Mouse (Mus musculus): Measurements from ENCODE around the gene 2010111I01Rik.

2010111I01Rik gene

DNA sequence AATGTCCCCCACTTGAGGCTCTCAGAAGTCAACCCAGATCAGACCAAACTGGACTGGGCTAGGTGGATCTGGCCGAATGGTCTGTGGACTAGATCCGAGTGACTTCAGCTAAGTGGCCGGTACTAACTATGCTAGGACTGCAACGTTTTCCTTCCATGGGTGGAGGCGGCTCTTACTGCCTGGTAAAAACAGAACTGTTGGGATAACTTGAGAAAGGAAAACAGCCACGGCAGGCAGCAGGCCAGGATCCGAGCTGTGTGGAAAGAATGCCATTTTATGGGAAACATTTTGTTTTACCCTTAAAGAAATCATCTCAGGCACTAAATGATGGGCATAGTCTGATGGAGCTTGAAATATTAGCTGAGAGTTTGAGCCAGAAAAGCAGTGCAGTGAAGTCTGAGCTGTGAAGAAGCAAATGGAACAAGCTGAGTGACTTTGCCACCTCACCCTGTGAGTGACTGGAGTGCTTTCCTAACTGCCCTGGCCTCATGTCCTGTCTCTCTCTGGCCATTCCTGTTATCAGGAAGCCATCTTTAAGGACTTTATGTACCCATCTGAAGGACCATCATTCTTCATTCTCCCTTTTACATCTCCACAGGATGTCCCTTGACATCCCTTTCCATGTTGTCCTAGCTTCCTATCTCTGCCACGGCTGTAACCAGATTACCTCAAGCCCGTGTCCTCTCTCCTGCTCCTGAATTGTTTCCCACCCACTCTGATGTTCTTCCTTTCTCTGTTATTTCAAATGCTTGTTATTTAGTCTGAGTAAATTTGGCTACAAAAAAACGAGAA is 277.9 kb downstream of the 2010111I01Rik start:
- DNase-seq (ENCODE audit: low read depth, low spot score), result no peak

GRCm38 (mm10) chr13:63243586-63243985 is 278.9 kb downstream of the 2010111I01Rik start:
- no peak for DNase-seq (ENCODE audit: low read depth, low spot score)

GRCm38 (mm10) chr13:63244425-63244824 is 279.7 kb downstream of the 2010111I01Rik start:
- no peak for DNase-seq (ENCODE audit: low read depth, low spot score)

- DNase-seq (ENCODE audit: low read depth, low spot score), result no peak
Measured at GRCm38 (mm10) chr13:63245218-63245617, 280.5 kb downstream of the 2010111I01Rik start.

- no peak for DNase-seq (ENCODE audit: low read depth, low spot score)
Measured at GRCm38 (mm10) chr13:63245812-63246211, 281.1 kb downstream of the 2010111I01Rik start.

DNA sequence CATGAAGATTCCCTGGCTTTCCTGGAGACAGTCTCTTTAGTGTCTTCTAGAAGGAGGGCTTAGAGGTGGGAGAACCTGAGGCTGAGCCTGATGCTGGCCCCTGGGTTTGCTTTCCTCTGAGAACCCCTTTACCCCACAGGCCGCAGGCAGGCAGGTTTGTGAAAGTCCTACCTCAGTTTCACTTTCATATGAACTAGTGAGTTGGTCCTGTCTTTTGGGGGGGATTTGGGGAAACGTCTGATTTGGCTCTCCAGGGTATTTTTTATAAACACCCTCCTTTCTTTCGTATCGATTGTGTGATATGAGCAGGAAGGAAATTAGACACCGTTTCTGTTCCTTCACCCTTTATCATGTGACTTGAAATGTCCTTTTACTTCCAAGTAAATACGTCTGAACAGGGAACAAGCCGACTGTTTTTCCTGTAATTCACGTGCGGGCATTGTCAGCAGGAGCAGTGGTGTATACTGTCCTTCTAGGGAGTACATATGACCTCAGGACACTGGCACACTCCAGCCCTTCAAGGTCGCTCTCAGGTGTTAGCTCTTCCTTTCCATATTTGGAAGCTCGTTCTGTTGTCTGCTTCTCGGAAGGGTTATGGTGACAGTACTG is 281.7 kb downstream of the 2010111I01Rik start:
- DNase-seq (ENCODE audit: low read depth, low spot score), result no peak

DNA sequence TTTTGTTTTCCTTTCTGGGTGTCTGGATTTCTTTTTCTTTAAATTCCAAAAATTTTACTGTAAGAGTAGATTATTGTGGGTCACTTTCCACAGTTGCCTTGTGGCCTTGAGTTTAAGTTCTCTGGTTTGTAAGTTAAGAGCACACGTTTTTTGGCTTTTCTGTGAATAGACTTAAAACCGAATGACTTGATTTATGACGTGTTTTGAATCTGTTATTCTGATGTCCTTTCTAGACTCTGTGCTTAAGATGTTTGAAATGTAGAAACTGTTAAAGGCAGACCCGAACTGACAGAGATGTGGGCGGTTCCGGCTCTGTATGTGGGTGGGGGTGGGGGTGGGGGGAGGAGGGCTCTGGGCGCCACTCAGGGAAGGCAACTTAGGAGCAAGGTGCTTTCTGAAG is 282.3 kb downstream of the 2010111I01Rik start:
- no peak for DNase-seq (ENCODE audit: low read depth, low spot score)

DNA sequence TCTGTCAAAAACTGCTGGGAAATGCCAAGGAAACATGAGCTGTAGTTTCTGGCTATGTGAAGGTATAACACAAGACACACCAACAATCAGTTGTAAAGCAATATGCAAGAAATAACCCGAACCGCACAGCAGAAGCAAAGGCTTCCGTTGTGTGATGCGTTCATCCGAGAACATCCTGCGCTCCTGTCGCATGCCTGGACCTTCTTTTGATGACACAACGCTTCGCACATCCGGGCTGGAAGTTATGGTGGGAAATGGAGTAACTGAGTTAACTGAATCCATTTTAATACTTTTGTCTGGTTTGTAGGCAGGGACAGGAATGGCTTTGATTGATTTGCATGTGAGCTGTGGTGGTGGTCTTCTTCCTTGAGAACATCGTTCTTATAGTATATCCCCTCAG is 282.9 kb downstream of the 2010111I01Rik start:
- DNase-seq (ENCODE audit: low read depth, low spot score), result no peak

DNA sequence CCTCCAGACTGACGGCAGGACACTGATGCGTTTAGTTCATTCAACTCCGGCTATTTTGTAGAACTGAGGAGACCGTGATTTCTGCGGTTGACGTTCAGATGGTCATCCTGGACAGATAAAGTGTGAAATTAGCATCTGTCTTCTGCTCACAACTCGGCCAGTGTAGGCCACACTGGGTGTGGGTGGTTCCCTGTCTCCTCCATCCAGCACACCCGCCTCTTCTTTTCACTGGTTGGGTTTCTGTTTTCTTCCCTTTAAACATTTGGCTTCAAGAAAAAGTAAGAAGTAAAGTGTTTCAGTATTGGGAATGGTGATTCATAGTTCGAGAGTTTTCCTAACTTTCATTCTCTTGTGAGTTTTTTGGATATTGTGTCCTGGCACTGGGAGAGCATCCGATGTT is 283.6 kb downstream of the 2010111I01Rik start:
- DNase-seq (ENCODE audit: low read depth, low spot score), result no peak

- no peak for DNase-seq (ENCODE audit: low read depth, low spot score)
Measured at GRCm38 (mm10) chr13:63249171-63249570, 284.5 kb downstream of the 2010111I01Rik start.

DNA sequence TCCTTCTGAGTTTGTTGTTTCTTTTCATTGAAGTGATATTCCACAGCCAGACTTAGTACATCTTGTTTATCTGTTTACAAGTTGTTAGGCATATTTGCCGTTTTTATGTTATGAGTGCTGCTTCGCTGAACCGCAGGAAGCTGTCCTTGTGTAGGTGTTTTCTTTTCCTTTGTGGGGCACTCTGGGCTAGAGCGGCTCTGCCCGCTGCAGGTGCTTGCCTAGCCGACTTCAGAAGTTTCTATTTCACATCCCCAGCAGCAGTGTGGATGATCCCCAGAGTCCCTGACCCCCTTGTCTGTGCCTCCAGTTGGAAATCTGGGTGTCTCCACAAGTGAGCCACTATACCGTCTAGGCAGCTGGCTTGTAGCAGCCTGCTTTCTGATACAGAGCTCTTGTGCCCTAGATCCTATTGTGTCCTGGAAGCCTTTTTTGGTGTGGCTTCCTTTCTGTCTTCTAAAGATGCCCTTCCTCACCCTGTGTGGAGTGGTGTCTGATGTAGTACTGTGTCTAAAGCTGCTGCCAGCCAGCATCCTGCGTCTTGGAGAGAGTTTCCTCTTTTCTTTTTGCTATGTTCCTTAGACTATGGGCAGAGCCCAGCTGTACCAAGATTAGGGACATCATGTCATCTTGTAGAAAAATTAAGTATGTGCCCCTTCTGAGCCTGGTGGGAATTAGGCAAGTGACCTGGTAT is 285.2 kb downstream of the 2010111I01Rik start:
- no peak for DNase-seq (ENCODE audit: low read depth, low spot score)

DNA sequence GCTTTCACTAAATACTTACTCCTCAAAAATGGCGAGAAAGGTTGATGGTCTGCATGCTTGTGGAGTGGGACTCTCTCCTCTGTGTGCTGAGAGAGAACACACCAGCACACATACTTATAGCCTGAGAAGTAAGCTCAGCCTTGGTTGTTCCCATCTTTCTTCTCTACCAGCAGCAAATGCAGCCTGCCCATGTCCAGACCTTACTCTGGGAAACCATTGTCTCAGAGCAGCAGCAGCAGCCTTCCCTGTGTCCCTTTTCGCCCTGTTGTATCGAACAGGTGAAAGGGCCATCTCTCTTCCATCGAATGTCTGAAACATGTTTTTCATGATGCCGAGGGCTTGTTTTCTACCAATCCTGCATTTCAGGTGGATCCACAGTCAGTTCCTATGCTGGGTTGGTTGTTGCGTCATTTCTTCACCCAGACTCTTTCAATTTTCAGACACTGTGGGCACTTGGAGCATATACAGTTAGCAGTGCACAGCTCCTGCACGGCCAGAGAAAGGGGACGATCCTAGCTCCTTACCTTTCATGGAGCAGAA is 285.8 kb downstream of the 2010111I01Rik start:
- no peak for DNase-seq (ENCODE audit: low read depth, low spot score)

- no peak for DNase-seq (ENCODE audit: low read depth, low spot score)
Measured at GRCm38 (mm10) chr13:63251118-63251889, 286.6 kb downstream of the 2010111I01Rik start.

DNA sequence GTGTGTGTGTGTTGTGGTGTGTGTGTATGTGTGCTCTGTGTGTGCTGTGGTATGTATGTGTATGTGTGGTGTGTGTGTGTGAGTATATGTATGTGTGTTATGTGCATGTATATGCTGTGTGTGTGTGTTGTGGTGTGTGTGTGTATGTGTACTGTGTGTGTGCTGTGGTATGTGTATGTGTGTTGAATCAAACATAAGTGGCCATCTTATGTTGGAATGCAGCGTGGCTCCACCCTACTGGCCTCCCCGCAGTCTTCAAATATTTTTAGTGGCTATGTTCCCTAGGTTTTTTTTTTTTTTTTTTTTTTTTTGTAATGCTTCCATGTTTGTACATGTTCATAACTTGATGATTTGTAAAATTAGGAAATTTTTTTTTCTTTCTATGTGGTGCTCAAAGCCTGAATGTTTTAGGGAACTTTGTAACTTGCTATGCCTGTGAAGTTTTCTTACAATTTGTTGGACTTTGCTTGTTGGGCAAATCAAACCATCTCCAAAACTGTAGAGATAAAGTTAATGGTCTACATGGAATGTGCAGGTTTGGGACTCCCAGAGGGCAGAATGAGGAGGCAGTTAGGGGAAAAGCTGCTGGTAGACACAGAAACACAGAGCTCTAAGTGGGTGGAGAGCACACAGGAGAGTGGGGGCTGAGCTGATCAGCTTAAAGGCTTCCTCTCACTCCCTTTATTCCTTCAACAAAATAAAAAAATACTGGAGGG is 287.8 kb downstream of the 2010111I01Rik start:
- DNase-seq (ENCODE audit: low read depth, low spot score), result no peak

- no peak for DNase-seq (ENCODE audit: low read depth, low spot score)
Measured at GRCm38 (mm10) chr13:63253147-63253546, 288.5 kb downstream of the 2010111I01Rik start.

DNA sequence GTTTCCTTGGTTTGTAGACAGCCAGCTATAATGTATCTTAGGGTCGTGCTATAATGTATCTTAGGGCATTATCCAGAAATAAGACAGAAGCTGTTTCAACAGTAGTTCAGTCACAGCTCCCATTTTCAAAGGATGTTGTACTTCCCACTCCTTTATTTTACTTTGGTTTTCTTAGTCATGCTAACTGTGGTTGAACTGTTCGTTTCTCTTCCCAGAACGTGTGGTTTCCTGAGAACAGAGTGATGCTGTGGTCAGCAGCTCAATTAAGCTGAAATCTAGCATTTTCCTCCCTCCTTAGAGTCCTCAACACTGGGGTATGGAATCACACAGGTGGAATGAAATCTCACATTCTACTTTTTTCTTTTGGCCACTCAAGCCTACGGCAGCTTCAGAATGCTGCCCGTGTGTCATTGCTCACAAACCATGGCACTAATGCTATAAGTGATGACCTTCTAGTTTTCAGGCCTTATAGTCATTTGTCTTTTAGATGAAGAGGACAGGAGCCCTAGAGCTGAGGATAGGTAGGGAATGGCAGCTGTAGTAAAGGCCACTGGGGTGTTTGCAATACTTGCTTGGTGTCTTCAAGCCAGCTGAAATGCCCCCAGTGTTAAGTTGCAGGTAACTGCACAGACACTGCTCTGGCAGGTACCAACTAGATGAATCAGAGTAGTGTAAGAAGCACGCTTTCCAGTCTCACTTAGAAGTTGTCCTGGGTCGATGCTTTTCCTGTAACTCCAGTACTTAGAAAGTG is 289.4 kb downstream of the 2010111I01Rik start:
- DNase-seq (ENCODE audit: low read depth, low spot score), result no peak

- DNase-seq (ENCODE audit: low read depth, low spot score), result no peak
Measured at GRCm38 (mm10) chr13:63255519-63256011, 290.9 kb downstream of the 2010111I01Rik start.

GRCm38 (mm10) chr13:63256146-63256545 is 291.5 kb downstream of the 2010111I01Rik start:
- no peak for DNase-seq (ENCODE audit: low read depth, low spot score)

DNA sequence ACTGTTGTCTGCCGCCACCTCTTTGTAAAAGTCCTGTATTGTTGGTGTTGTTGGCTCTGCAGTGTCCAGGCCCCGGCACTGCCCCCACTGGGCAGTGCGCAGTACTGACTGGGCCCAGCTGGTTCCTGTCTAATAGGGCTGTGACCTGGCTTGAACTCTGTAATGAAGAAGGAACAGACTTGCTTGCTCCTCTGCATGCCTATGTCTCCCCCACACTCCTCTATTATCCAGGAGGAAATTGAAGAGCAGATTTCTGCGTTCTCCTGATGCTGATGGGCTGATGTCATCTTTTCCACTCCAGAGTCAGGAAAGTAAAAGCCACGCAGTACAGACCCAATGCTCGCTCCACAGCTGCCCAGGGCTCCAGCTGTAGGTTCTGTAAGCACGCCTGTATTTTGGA is 292.1 kb downstream of the 2010111I01Rik start:
- no peak for DNase-seq (ENCODE audit: low read depth, low spot score)

GRCm38 (mm10) chr13:63258167-63258582 is 293.5 kb downstream of the 2010111I01Rik start:
- DNase-seq (ENCODE audit: low read depth, low spot score), result no peak

Data from WW6 (cell line).